Mouse (Mus musculus) c-Kit-positive CD71-positive TER-119-positive erythroid progenitor cells, embryonic 14.5 days (primary cell): ENCODE results near the gene Pkig.
"Not testable (repeated sequence)": the region's sequence is repeated elsewhere in the genome, so short reads cannot be mapped to it uniquely, and the experiment has no call there.

Experiments
- DNase-seq: peaks from one replicate; pipeline ENCODE4 v3.0.0-alpha.2; 2013; ENCODE audit warnings: low spot score

Pkig gene

DNA sequence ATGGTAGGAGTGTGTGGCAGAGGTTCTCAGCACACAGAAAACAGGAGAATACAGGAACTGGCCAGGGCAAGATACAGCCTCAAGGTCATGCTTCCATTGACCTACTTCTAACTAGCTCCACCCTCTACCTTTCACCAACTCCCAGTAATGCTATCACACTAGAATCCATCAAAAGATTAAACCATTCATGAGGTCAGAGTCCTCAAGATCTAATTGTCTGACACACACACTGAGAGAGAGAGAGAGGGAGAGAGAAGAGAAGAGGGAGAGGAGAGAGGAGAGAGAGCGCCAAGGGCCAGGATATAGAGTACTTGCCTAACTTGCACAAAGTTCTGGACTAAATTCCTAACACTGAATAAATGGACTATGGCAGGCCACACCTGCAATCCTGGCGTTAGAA, 24.2 kb downstream of the Pkig start:
- no peak for DNase-seq

DNA sequence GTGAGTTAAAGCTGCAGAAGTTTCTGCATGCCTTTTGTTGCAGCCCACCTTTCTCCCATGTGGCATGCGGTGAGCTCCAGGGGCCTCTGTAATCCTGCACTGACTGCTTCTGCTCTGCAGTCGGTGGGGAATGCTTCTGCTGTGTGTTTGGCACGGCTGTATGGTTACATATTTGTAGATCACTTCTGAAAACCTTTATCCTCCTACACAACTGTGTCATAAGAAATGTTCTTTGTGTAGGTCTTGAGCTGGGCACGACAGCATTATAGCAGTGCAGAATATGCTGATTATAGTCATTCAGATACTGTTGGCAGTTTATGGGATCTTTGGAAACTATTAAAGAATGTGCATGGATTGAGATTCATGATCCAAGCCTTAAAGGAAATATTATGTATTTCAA, 27.1 kb downstream of the Pkig start:
- DNase-seq = no peak

DNA sequence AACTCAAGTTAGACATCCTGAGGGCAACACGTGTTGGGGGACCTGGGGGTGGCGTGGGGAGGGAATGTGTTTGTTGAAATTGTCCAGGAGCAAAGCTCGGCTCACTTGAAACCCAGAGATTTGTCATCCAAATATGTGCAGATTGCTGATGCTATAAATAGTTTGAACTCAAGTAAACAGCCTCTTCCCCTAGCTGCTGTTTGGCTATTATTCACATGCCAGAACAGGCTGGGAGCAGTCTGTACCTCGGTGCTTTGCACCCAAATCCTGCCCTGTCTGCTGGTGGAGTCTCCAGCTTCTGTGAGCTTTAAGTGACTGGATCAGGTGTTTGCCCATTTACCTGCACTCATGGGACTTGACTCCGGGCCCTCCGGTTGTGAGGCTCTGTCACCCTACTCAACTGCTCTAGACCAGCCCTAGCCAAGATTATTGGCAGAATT, 27.6 kb downstream of the Pkig start:
- no peak for DNase-seq

DNA sequence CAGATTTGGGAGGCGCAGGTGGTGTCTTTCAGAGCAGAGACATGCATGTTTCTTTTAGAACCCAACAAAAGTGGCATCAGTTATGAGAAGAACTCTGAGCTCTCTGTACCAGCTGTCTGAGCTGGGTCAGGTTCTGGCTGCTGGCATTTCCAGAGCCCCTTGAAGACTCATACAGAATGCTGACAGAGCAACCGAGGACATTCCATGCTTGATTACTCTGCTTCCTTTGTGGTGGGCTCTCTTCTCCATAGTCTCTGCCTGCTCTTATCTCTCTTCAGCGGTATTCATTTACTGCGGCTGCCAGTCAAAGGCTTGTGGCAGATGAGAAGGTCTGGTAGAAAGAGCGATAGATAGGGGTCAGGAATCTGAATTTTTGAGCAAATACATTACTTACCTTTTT, 28.0 kb downstream of the Pkig start:
- no peak for DNase-seq

DNA sequence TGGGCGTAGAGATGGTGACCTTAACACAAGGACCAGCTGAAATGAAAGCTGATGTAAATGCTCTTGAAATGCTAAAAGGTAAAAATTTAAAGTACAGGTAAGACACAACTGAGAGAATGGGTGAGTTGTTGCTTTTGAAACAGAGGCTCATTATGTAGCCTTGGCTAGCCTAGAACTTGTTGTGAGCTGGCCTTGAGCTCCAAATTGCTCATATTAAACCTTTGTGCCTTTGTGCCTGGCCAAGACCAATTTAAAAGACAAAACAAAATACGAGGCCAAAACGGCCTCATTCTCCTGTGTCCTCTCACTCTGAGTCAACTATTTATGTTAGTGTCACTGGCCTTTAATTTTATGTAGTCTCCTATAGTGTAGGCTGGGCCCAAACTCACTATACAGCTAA, 28.7 kb downstream of the Pkig start:
- no peak for DNase-seq

DNA sequence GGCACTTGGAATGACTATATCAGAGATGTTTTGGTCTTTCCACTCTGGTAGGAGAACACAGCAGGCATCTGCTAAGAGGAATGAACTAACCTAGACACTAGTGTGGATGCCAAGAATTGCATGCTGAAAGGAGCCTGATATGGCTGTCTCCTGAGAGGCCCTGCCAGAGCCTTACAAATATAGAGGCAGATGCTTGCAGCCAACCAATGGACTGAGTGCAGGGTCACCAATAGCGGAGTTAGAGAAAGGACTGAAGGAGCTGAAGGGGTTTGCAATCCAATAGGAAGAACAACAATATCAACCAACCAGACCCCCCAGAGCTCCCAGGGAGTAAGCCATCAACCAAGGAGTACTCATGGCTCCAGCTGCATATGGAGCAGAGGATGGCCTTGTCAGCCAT, 30.2 kb downstream of the Pkig start:
- not testable (repeated sequence) for DNase-seq

DNA sequence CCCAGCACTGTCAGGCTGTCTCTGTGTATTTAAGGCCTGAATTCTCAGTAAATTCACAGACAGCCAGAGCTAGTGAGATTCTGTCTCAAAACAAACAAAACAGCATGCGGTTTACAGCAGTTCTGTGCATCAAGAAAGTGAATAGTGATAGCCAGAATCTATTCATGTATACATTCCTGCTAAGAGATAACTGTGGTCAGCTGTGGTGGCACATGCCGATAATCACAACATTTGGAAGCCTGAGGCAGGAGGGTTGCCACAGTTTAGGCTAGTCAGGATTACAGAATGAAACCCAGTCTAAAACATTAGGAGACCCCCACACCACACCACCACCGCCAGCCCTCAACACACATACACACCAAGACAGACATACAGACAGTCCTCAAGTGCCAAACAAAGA, 31.6 kb downstream of the Pkig start:
- DNase-seq = no peak

DNA sequence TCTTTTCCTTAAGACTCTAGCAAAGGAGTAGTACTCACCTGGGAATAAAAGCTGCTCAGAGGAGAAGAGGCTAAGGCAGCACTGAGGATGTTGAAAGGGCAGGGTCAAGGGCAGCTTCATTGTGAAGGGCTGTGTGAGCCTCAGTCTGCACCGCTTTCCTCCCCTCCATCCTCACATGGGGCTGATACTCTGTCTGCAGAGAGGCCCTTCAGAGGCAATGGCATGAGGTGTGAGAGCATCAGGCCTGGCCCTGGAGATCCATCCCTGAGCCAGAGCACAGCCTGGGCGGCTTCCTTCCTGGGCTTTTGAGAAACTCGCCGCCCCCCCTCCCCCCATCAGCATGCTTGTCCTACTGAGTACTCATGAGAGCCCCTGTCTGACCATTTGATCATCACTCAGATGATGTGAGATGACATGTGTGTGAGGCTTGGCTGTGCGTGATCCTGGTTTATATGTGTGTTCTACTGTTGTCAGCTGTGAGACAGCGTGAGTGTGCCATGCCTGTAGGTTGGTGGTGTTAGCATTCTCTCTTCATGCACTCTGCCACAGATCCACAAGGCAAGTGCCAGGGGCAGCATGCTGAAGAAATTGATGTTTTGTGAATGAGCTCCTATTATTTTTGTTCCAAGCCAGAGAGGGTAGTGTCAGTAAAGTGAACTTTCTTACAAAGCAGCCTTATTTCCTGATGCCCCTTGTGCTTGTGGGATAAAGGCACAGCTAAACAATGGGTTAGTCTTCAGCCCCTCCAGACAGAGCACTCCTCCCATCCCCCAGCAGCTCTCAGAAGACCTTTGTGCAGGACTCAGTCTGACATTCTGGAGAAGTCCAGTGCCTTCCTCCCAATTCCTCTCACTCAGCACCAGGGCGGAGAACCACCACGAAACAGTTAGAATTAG, 32.5 kb downstream of the Pkig start:
- DNase-seq = no peak

DNA sequence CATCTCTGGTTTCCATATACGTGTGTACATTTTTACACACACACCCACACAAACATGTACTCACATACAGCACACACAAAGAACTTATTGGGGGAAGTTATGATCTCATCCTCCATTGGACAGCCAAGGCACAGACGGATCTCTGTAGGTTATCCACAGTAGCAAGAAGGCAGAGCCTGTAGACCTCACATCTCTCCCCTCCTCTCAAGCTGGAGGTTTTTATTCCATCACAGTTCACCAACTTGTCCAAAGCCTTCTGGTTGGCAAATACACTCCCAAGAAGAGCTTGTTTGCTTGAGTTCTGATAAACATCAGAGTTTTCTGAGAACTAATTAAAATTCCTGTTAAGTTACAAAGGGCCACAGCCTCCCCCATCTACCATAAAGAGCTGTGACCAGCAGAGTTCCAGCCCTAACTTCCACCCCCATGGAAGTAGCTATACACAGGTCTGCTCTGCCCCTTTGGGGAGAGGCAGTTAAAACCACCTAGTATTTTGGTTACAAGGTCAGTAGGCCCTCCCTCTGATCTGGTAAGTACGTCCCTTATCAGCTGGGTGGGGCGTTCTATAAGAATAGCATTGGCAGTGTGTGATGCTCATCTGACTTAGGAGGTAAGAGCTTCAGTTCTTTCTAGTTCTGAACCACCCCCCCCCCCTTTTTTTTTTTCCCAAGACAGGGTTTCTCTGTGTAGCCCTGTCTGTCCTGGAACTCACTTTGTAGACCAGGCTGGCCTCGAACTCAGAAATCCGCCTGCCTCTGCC, 33.8 kb downstream of the Pkig start:
- DNase-seq = peak; percentile 57

DNA sequence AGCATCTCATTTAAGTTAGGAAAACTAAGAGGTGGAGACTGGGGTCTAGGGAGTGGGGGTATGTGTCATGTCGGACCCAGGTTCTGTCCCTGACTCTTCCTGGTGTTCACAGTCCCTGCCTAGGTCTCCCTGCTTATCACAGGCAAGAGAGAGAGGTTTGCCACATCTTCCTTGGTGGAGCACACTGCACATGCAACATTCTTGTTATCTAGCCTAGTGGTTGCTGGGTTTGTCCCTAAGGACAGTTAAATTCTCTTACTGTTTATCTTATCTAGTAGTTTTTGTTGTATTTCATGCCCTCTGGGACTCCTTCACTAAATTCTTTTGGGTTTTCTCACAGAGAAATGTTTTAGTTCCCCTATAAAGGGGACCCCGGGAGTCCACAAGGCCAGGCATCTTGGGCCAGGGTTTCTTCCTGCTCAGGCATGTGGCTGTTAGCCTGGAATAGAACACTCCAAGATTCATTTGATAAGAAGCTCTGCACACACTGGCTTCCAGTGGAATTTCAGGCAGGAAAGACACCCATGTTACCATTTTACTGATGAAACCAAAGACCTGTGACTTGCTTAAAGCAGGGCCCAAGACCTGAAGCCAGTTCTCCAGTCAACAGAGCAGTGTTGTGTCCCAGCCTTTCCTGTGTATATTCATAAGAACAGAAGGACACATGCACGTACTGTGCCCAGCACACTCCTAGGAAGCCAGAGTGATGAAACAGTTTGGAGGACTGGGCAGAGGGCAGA, 34.9 kb downstream of the Pkig start:
- DNase-seq = peak; percentile 43

DNA sequence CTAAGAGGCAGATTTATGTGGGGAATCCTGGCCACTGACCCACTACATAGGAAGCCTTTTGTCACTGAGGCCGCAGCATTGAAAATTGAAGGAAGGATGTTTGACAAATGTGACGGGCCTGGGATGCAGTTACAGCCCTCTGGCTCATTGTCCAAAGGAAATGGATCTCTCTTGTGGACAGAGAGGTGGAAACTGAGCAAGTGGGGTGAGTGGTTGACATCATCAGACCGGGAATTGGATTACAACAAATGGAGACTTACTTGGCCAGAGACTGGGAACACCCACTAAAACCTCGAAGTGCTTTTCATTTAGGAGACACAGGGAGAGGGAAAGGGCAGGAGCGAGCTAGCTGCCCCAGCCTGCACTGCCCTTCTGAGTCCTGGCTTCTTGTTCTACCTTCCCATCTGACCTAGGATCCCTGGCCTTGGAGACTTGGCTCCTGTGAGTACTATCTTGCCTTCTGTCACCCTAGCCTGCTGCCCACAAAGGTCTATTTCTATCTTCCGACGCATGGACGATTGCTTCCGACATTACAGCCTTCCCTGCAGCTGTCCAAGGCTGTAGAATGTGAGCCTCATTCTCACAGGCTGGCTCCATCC, 35.6 kb downstream of the Pkig start:
- no peak for DNase-seq

DNA sequence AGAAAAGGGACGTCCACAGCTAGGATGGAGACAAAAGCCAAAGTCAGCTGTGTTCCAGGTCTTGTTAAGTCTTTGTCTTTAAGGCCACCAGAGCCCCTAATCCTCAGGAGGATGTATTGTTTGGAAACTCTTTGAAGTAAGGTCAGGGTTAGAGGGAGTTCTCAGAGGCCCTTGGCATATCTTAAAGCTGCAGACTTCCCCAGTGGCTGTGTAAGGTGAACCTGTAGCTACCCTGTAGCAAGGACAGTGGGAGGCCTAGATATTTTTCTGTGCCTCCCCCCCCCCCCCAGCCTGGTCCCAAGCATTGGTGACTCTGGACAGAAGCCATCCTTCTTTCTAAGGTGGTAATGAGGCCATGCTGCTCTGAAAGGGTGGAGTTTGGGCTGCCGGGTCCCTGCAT, 38.6 kb downstream of the Pkig start:
- DNase-seq = no peak

DNA sequence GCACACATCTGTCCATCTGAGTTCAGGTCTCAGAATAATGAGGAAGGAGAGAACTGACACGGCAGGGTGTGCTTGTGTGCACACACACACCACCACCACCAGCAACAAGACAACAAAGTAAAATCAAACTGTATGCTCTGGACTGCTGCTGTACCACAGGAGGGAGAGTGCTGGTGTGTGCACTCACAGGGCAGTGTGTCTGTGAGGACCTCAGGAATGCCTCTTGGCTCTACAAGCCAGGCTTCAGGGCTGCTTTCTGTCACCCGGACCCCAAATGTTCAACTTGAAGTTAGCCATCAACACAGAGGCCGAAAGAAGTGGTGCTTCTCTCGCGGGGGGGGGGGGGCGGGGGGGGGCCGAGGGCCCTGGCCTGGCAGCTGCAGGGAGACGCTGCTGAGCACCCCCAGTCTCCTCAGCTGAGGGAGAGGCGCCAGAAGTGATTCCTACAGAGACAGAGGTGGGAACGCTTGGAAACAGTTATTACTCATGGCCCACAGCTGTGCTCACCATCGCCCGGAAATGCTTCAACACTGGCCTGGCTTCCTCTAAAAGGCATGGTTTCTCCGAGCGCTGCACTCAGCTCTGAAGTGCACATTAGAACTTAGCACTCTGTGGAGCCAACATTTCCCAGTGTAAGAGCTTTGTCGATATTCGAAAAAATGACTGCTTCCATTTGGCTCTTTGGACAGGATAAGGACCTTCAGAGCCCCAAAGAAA, 39.7 kb downstream of the Pkig start:
- no peak for DNase-seq

DNA sequence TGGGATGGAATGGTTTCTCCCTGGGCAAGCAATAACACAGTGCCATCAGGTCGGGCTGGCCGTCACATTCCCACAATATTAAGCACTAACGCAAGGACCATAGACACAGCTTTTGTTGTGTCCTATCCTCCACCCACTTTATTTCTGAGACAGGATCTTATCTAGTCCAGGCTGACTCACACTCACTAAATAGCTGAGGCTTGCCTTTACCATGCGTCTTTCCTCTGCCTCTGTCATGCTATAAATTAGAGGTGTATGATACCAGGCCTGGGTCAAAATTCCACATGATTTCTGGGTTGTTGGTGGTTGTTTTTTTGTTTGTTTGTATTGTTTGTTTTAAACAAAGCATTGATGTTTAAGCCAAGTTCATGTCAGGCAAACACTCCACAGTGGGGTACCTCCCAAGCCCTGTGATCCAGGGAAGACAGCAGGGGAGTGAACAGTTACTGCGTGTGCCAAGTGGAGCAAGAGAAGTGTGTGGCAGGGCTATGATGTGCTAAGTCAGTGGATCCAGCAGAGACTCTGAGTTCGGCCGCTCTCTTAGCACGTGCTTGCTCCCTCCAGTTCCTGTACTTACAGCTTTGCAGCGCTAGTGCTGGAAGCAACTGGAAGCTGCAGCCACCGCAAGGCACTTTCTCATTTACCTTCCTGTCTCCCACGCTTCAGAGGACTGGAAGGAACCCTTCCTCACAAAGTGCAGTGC, 41.0 kb downstream of the Pkig start:
- DNase-seq = peak; percentile 39

DNA sequence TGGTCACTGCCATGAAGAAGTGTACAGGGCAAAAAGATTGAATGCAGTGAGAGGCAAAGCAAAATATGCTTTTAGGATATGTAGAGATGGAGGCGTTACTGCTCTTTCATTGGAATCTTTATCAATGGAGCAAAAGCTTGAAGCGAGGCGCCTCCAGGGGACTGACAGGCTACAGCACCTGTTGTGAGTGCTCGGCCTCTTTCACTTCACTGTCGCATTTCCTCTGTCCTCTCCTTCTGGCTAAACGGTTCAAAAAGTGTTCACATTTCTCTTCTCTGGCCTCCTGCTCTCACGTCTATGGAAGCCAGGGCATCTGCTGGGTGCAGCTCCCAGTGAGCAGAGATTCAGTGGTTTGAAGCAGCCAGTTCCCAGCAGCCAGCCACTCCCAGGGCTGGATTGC, 44.2 kb downstream of the Pkig start:
- DNase-seq = no peak

DNA sequence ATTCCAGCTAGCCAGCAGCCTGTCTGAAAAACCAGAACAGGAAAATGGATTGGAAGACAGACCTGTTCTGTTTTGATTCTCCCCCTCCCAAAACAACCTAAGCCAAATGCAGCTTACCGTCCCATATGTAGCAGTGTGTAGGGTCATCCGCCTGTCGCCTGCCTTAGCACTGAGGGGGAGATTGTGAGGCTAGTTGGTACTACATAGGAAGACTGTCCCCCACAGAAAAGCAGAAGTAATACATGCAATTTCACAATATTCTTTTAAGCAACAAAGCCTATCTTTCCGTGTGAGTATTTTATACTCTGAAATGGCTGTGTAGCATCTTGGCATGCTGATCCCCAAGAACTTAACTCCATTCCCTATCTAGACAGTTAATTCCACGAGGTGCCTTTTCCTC, 44.7 kb downstream of the Pkig start:
- DNase-seq = no peak

DNA sequence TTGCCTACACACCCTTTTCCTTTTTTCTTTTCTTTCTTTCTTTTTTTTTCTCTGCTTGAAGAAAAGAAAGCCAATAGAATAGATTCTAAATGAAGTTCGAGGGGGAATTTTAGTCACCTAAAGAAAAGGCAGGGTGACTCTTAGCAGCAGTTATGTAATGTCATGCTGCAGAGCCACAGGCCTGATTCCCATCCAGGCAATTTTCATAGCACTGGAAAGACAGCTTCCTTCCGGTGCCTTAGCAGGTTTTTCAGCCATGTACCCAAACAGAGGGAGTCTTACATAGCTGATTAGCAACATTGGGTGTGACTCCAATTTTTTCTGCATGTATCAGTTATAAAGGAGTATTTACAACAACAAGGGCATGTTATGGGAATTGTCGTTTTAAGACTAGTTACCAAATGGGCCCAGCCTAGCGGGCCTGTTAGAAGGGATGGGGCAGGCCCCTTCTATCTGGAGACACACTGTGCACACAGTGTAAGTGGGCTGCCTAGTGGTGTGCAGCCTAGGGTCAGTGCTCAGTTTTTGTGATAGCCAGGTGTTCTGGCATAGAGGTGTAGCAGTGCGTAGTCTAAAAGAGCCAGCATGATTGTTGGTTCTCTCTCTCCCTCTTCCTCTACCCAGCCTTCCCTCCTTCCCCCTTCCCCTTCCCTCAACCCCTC, 45.5 kb downstream of the Pkig start:
- no peak for DNase-seq

DNA sequence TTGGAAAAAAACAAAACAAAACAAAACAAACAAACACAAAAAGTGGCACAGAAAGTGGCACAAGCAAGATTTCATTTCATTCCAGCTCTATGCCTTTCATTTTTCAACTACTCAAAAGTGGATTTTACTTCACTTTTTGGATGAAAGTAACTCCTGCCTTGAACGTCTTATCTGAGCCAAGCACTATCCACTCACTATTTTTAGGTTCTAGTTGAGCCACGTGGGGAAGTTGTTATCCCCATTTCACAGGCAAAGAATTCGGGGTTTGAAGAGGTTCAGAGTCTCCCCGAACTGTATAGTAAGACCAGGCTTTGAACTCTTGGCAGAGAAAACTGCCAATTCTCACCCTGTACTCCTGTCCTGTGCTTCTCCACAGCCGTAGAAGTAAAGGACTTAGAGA, 50.1 kb downstream of the Pkig start:
- no peak for DNase-seq

DNA sequence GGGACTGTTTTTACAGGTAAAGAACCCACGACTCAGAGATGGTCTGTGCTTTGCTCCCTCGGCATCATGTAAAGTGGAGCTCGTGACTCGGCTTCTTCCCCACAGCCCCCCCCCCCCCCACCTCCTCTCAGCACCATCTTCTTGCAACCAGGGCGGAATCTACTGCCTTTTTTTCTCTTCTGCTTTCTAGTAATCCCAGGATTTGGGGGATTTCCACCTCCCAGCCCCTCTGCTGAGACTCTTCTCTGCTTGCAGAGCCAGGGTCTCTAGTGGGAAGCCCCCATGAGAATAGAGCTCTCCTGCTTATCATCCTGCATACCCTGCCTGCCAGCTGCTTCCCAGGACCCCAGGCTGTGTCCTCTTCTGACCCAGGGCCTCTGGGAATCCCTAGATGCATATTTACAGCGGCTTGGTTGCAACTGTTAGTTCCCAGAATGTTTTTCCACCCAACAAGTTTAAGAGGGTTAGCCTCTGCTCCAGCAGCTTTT, 50.6 kb downstream of the Pkig start:
- DNase-seq = no peak

DNA sequence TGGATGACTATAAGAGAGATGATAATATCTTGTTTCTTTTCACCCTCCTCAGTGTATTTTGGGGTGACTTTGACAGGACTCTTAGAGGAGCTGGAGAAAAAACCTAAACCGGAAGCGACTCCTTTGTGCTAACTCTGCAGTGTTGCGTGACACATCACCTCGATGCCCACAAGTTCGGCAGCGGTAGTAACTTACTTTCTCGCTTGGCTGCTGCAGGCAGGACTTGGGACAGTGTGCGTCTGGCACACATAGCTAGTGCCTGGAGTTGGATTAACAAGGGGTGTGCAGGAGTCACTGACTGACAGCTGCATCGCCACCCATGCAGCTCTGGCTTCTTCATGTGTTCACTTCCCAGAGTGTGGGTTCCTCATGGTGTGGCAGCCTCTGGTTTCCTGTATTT, 51.8 kb downstream of the Pkig start:
- no peak for DNase-seq
